Mouse (Mus musculus) adrenal gland, adult 18-20 months (tissue): ENCODE results near the gene Dhtkd1. TPM values are rescaled to one million over a fixed set of nuclear protein-coding genes. Genes with fewer than 3 reads are reported as not detected.
A peak's percentile ranks its signal among the peaks of the same experiment; 100 is the strongest.
"Not testable (repeated sequence)": the region's sequence is repeated elsewhere in the genome, so short reads cannot be mapped to it uniquely, and the experiment has no call there.

Source experiments
- DNase-seq, 2 experiments: peaks; one replicate each; pipeline ENCODE4 v3.0.0; 2021 to 2022; ENCODE audit warnings: low spot score in 2 of 2
- long read RNA-seq, 2 experiments: library from polyadenylated mRNA; stranded (forward); transcript quantifications; one replicate each; pipeline ENCODE4 v2.0.0; 2021
- total RNA-seq, 2 experiments: library from RNA; stranded (reverse); gene quantifications; 1 replicate in 1 of 2; 2 replicates in 1 of 2; pipeline ENCODE4 v1.2.3; 2021

Gene Dhtkd1
- total RNA-seq, result 10 to 100 TPM in 1 of 2 experiments, 1 to 10 TPM in 1; 6.6 to 13.1 TPM
- long read RNA-seq, experiment 1, full-length matches to known transcripts, result 1 of 1 reads
- long read RNA-seq, experiment 1, partial matches to known transcripts, result 0 of 1 reads
- long read RNA-seq, experiment 1, other reads (novel, unspliced or antisense), result 0 of 1 reads
- long read RNA-seq, experiment 2, full-length matches to known transcripts, result 1 of 3 reads
- long read RNA-seq, experiment 2, partial matches to known transcripts, result 1 of 3 reads
- long read RNA-seq, experiment 2, other reads (novel, unspliced or antisense), result 1 of 3 reads

- peak; percentile 63 for DNase-seq
Observed at GRCm38 (mm10) chr2:5942416-5943032, at the start of gene Dhtkd1. Gene Dhtkd1, minus strand, starts transcription at chr2:5942792.

GRCm38 (mm10) chr2:5977532-5977931 lies 34.9 kb upstream of the Dhtkd1 start:
- DNase-seq, result no peak

- not testable (repeated sequence) for DNase-seq
Observed at GRCm38 (mm10) chr2:5970629-5971028, 28.0 kb upstream of the Dhtkd1 start.

GRCm38 (mm10) chr2:5965972-5966371 lies 23.4 kb upstream of the Dhtkd1 start:
- no peak for DNase-seq

- DNase-seq, result not testable (repeated sequence)
Observed at GRCm38 (mm10) chr2:5963729-5964128, 21.1 kb upstream of the Dhtkd1 start.

GRCm38 (mm10) chr2:5962265-5962664 lies 19.7 kb upstream of the Dhtkd1 start:
- no peak for DNase-seq

DNA sequence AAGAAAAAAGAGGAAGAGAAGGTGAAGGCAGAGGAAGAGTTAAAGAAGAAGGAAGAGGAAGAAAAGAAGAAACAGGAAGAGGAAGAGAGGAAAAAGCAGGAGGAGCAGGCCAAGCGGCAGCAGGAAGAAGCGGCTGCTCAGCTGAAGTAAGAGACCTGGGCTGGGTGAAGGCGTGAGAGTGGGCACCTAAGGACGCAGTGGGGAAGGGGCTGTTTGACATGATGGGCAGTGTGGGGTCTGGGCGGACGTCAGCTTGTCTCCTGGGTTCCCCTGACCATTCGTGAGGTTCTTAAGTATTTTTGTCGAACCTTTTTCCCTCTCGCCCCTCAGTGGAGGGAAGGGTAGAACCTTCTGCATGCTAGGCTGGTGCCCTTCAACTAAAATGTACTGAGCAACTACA lies 15.1 kb upstream of the Dhtkd1 start:
- DNase-seq, result no peak

DNA sequence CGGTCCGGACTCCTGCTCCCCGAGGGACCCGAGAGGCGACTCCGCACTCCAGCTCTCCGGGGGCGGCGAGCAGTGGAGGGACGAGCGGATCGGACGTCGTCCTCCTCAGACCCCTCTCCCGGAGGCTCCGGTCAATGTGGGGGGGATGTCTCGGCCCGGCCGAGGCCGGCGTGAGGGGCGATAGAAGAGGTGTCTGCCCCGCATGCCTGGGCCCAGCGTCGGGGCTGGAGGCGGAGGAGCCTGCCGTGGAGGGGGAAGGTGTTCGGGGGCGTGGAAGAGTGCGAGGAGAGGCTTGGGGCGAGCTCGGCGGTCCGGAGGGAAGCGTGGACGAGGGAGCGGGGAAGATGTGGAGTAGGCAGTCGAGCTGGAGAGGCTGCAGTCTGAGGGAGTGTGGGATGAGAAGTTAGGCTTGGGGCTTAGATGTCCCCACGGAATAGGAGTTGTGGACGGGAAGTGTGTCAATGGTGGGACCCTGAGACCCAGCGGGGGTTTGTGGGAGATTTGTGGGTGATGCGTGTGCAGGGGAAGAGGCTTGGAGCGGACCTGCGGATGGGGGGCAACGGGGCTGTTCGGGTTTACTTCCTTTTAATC lies 9.1 kb upstream of the Dhtkd1 start:
- no peak for DNase-seq

DNA sequence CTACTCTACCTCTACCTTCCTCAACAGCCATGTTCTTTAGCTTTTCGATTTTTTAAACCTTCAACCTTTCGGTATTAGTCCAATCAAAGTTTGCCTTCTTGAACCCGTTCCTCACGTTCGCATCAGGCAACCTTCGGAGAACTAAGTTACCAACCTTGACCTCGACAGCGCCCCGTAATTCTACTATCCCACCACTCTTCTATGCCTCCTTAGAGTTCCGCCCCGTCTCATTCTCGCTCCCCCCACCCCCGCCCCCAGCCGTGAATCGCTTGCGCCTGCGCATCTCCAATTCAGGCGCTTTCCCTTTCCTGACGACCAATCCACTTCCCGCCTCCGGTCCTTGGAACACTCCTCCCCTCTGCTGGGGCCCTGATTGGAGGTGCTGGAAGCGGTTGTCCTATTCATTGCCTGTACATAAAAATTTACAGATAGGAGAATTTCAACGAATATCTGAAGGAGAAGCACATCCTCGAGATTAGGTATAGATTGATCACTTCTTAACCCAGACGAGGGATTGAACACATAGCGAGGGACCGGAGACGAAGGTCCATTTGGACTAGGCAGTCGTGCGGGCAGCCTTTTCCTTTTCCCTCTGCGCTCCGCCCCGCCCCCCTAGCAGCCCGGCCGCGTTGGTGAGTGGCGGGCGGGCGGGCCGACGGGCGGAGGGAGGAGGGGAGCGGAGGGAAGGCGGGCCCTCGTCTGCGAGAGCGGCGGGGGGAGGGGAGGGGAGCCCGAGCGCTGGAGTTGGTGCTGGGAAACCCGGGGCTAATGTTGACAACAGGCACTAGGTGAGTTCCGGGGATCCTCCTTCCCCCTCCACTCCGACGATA lies 8.4 kb upstream of the Dhtkd1 start, which contains the start of gene Upf2:
Upf2 (plus strand) TSS at position 704 of the 830 bp plus-strand sequence.
- DNase-seq, result peak; percentile 90 to 92

DNA sequence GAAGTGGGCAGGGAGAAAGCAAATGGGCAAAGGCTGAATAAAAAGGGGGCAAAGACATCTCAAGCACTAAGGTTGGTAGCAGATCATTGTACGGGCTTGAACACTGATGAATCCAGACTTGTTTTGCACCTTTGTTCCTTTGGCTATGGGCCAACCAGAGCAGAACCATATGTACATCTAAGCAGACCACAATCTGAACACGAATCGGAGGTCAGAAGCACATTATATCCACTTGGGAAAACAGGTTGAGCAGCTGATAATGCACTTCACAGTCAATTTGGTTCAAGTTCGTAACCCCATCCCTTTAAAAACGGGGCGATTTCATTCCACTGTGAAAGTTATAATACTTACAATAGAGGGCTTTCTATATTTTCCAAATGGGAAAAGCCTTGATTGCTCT lies 7.7 kb upstream of the Dhtkd1 start:
- DNase-seq, result peak in 1 of 2 experiments; percentile 8

GRCm38 (mm10) chr2:5949821-5950220 lies 7.2 kb upstream of the Dhtkd1 start:
- DNase-seq, result not testable (repeated sequence)

GRCm38 (mm10) chr2:5948964-5949363 lies 6.4 kb upstream of the Dhtkd1 start:
- no peak for DNase-seq

- DNase-seq, result no peak
Observed at GRCm38 (mm10) chr2:5946876-5947275, 4.3 kb upstream of the Dhtkd1 start.

DNA sequence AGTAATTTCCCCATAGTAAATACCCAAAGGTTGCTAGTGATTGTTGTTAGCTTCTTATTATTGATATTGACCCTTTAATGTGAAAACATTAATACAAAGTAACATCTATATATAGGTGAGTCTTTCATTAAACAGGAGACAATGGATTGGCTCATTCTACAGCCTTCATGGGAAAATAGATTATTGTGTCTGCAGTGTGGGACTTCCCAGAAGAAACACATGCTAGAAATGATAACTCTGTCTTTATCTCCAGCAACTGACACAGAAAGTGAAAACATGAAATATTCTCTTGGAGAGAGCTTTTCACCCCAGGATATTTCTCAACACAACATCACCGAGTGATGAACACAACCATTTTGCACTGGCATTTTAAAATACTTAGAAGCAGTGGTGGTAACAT lies 3.0 kb upstream of the Dhtkd1 start:
- DNase-seq, result no peak

DNA sequence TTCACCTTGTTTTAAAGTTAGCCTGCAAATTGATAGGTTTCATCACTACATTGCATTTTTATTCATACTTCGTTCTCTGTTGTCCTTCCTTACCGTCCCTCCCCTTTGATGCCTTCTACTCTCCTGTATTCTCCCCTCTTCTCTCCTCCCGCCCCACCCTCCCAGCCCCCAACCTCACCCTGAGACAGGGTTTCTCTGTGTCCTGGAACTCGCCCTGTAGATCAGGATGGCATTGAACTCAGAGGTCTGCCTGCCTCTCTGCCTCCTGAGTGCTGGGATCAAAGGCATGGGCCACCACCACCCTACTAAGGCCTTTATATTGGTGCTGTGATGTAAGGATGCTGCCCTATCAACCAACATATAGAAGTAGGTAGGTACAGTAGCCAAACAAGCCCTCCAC lies 479 bp upstream of the Dhtkd1 start:
- no peak for DNase-seq

- no peak for DNase-seq
Observed at GRCm38 (mm10) chr2:5941861-5942415, 654 bp downstream of the Dhtkd1 start.

GRCm38 (mm10) chr2:5940936-5941335 lies 1.7 kb downstream of the Dhtkd1 start:
- DNase-seq, result no peak

GRCm38 (mm10) chr2:5939911-5940310 lies 2.7 kb downstream of the Dhtkd1 start:
- DNase-seq, result no peak

DNA sequence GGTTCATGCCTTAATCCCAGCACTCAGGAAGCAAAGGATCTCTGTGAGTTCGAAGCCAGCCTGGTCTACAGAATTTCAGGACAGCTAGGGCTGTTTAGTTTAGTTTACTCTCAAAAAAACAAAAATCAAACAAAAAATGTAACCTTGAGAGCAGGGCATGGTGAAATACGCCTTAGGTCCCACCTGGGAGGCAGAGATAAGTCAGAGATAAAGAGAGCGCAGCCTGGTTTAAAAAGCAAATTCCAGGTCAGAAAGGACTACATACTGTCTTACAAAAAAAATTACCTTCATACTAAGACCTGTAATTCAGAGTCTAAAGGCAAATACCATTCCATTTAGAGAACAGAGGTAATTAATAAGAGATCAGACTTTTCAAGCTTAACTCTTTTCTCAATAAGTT lies 3.3 kb downstream of the Dhtkd1 start:
- DNase-seq, result no peak

DNA sequence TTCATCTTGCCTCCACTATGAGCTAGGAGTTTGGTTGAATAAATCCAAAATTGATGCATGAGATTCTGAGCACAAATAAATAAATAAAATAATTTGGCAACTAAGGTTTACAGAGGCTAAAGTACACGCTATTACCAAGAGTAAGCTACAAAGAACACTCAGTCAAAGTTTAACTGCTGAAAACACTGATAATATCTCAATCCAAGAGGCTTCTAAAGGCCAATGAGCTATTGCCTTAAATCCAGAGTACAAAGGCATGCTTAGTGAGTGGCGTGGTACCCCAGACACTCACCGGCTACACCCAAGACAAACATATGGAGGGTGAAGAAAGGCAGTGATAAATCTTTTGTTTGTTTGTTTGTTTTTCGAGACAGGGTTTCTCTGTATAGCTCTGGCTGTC lies 6.0 kb downstream of the Dhtkd1 start:
- DNase-seq, result no peak

GRCm38 (mm10) chr2:5936068-5936467 lies 6.5 kb downstream of the Dhtkd1 start:
- DNase-seq, result no peak
